Mouse (Mus musculus): ENCODE measurements around the gene Nptx2.

Nptx2 gene

GRCm38 (mm10) chr5:144545653-144546422 lies at the start of gene Nptx2:
Gene Nptx2 (plus strand): TSS chr5:144545902.
- peak; percentile 28 for DNase-seq

DNA sequence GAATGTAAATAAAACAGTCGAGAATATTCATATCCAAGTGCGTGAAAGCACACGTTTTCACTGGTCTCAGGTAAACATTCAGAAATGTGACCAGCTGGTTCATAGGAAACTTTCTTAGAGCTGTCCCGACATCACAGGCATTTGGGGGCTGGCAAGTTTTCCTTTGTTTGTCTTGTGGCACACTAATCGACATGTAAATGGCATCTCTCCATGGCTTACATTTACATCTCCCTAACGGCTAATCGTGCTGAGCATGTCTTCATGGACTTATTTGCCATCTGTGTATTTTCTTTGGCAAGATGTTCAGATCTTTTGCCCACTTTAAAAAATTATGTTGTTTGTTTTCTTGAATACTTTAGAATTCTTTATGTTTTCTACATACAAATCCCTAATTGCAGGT lies 49.2 kb upstream of the Nptx2 start:
- no peak for DNase-seq

DNA sequence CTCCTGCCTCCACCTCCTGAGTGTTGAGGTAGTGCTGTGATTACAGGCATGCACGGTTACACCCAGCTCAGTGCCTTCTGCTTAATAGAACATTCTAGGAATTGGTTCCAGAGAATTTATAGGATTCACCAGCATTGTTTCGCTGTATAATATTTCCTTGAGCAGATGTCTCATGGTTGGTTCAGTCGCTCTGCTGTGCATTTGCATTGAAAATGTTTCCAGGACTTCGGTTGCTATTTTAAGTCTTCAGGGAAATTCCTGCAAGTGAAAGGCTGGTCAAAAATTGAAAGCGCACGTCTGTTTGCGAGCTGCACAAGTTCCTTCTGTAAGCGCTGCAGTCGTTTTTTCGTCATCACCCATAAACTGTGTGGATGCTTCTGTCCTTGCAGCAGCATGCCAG lies 41.5 kb upstream of the Nptx2 start:
- DNase-seq, result no peak

GRCm38 (mm10) chr5:144505731-144506130 lies 40.0 kb upstream of the Nptx2 start:
- no peak for DNase-seq

DNA sequence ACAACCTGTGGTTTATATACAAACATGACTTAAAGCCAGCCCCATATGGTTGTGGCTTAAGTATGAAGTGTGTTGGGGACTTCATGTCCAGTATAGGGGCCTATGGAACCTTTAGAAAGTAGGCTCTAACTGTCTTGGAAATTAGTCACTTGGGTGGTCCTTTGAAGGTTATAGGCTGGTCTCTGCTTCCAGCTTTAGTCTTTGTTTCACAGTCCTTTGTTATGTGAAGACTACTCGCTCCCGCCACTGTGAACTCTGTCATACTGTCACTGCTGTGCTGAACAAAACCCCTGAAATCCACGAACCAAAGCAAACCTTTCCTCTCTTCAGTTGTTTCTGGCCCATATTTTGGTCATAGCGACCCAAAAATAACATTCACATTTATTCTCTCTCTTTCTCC lies 39.5 kb upstream of the Nptx2 start:
- no peak for DNase-seq

- no peak for DNase-seq
Observed at GRCm38 (mm10) chr5:144506689-144507552, 38.8 kb upstream of the Nptx2 start.

DNA sequence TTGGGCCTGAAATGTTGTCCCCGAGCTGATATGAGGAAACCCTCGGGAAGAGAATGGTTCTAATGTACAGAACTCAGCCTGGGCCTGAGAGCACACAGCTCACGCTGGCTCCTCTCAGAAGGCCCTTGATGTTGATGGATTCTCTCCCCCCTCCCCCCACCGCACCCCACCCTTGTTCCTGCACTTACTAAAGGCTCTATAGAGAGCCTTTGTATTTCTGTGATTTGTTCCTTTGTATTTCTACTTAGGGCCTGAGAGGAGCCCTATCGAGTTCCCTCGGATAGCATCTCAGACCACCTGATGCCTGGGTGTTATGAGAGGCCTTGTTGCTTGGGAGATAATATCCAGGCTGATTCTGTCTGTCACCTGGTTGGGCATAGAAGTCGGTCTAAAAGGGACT lies 36.3 kb upstream of the Nptx2 start:
- no peak for DNase-seq

- DNase-seq, result no peak
Observed at GRCm38 (mm10) chr5:144514738-144515137, 31.0 kb upstream of the Nptx2 start.

GRCm38 (mm10) chr5:144515241-144515640 lies 30.5 kb upstream of the Nptx2 start:
- DNase-seq, result no peak

- no peak for DNase-seq
Observed at GRCm38 (mm10) chr5:144520096-144520495, 25.6 kb upstream of the Nptx2 start.

DNA sequence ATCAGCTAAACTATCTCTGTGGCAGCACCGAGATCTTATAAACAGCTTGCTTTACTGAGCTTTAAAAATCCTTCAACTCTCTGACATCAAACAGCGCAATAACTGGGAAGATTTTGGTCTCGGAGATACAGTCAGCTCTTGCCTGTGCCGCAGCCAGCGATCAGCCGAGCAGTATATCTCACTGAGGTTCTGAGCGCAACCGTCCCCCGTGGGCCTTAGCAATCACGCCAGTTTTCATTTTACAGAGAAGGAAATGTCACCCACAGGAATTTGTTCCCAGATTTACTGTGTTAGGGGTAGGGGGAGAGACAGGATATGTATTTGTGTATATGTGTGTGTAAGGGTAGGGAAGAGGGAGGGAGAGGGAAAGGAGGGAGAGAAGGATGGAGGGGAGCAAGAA lies 20.9 kb upstream of the Nptx2 start:
- DNase-seq, result no peak

- DNase-seq, result no peak
Observed at GRCm38 (mm10) chr5:144529123-144529522, 16.6 kb upstream of the Nptx2 start.

GRCm38 (mm10) chr5:144542711-144543308 lies 2.9 kb upstream of the Nptx2 start:
- no peak for DNase-seq

DNA sequence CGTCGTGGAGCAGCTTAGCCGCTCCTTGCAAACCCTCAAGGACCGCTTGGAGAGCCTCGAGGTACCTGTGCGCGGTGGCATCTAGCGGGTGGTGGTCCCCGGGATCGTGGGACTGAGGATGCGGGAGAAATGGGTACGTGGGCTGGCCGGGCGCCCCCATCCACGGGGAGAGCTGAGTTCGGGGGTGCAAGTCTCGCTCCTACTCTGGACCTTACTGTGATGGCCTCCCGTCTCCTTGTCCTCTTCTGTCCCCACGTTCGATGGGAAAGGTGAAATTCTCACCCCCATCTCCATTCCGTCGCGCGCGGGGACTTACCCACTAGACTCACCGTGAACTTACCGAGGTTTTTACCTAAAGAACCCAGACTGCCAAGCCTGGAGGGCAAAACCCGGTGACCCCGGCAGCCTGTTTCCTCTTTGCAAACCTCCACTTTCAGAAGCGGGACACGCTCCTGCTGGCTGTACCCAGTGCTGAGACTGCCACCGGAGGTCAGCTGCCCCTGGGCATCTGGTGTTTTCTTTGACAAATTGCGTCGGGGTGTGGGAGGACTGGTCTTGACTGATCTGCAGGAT lies 807 bp downstream of the Nptx2 start:
- no peak for DNase-seq

- no peak for DNase-seq
Observed at GRCm38 (mm10) chr5:144547333-144547878, 1.7 kb downstream of the Nptx2 start.

- DNase-seq, result no peak
Observed at GRCm38 (mm10) chr5:144548079-144548631, 2.5 kb downstream of the Nptx2 start.

DNA sequence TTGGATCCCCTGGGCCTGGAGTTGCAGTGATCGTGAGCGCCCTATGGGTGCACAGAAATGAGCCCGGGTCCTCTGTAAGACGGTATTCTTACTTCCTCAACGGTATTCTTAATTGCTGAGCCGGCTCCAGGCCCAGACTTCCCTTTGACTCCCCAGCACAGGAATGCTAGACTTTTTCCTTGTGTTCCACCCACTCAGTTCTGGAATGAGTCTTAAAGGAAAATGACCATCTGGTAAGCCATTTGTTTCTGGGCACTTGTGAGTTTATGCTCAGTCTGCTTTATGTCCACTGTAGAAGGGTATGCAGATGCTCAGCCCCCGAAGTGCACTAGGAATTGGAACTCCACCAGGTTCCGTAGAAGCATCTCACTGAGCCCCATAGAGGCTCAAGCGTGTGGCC lies 4.3 kb downstream of the Nptx2 start:
- DNase-seq, result no peak

DNA sequence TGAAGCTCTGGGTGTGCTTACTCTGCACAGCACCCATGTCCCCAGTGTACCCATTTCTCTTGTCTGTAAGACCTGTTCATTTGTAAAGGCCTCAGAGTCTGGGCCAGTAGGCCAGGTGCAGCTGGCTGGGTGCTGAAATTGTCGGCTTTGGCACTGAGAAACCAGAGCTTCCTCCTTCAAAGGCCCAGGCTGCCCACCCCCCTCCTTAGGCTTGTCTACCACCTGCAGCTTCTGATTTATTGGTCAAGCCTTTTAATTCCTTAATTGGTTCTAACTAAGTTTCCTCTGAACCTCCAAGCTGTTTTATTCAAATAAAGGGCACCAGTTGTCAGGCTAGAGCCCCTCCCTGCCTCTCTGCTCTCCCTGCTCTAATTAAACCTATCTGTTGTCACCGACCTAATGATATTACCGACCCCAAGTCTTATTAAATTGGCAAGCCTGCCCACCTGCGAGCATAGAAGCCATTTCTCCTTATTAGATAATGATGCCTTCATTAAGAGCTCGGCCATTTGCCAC lies 5.0 kb downstream of the Nptx2 start:
- DNase-seq, result no peak

DNA sequence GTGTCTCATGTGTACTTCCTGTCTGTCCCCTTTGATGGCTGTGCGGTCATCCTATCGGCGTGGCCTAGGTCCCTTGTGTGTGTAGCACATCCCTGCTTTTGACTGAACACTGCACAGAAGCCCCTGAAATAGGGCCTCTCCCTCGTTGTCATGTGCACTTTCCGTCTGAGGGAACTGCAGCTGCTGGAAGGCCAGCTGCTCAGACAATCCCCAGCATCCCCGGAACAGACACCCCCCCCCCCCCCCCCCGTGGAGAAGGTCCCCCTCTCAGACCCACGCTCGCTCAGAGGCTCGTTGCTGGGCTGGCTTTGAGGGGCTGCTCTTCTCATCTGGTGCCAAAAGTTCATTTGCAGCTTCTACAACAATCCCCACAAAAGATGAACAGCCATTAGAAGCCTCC lies 11.0 kb downstream of the Nptx2 start:
- DNase-seq, result no peak

- DNase-seq, result no peak
Observed at GRCm38 (mm10) chr5:144557363-144557762, 11.7 kb downstream of the Nptx2 start.

- no peak for DNase-seq
Observed at GRCm38 (mm10) chr5:144558481-144558880, 12.8 kb downstream of the Nptx2 start.

DNA sequence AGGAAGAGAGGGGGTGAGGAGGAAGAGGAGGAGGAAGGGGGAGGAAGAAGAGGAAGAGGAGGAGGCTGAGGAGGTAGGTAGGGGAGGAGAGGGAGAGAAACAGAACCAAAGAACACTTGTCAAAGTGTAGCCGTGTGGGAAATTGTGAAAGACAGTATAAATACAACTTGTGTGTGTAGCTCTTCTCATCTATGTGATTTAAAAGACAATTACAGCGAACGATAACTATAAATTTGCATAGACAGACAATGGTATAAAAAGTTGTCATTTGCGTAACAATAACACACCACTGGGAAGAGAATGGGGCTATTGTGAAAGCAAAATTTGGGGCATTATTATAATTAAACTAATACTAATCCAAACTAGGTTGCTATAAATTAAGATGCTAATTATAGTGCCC lies 20.0 kb downstream of the Nptx2 start:
- no peak for DNase-seq

- no peak for DNase-seq
Observed at GRCm38 (mm10) chr5:144585100-144585499, 39.4 kb downstream of the Nptx2 start.
